Mouse (Mus musculus): ENCODE measurements around the gene Cmip.

Gene Cmip

DNA sequence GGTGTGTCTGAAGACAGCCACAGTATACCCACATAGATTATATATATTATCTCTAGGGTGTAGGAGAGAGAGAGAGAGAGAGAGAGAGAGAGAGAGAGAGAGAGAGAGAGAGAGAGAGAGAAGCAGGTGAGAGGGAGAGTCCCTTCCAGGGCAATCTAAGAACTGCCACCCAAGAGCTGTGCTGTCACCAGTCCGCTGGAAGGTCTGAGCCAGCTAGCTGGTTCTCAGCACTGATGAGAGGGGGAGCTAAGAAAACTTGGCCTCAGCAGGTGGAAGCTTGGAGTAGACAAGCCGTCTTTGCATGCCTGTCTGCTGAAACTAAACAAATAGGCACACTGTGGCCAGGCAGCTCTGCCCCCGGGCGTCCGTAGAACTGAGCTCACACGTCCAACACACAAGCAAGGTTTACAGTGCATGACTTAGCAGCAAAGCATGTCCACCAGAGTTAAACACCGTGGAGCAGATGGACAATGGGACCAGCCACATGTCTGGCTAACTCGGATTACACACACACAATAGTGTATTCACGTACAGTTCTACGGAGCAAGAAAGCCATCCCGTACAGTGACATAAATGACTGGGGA lies 205.9 kb downstream of the Cmip start:
- no peak for DNase-seq (ENCODE audit: extremely low read depth, low read depth)

DNA sequence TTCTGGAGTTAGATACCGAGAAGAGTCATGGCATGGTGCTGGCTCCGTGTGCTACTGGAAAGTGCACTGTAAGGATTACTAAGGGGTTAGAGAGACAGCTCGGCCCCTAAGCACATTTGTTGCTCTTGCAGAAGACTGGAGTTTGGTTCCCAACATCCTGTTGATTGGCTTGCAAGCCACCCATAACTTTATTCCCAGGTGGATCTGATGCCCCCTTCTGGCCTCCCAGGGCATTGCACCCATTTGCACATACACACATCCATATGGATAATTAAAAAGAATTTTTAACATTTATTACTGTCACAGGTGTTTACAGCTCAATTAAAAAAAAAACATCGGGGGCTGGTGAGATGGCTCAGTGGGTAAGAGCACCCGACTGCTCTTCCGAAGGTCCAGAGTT lies 207.7 kb downstream of the Cmip start:
- DNase-seq (ENCODE audit: extremely low read depth, low read depth): no peak

DNA sequence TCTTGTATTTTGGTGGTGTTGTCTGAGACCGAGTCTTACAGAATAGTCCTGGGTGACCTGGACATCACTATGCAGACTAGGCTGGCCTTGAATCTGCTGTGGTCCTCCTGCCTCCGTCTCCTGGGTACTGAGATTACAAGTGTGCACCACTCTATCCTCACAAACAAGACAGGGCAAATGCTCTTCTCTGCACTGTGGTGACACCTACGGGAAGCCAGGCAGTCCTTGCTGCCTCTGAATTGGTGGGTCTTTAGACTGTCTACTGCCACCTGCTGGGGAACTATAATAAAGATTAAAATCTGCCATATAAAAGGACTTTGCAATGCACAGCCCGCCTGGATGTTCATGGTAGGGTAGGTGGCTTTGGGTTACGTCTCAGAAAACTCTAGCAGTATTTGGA lies 208.4 kb downstream of the Cmip start:
- peak; percentile 77 for DNase-seq (ENCODE audit: extremely low read depth, low read depth)

DNA sequence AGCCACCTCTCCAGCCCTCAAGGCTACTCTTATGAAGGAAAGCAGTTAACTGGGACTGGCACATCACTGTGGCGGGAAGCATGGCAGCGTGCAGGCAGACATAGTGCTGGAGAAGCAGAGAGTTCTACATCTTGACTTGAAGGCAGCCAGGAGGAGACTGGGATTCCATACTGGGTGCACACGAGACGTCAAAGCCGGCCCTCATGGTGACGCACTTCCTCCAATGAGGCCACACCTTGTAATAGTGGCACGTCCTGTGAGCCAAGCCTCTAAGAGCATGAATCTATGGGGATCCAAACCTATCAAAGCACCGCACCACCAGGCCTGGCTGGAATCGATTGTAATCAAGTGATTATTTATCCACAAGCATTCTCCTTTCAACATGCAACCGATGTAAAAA lies 210.6 kb downstream of the Cmip start:
- no peak for DNase-seq (ENCODE audit: extremely low read depth, low read depth)

DNA sequence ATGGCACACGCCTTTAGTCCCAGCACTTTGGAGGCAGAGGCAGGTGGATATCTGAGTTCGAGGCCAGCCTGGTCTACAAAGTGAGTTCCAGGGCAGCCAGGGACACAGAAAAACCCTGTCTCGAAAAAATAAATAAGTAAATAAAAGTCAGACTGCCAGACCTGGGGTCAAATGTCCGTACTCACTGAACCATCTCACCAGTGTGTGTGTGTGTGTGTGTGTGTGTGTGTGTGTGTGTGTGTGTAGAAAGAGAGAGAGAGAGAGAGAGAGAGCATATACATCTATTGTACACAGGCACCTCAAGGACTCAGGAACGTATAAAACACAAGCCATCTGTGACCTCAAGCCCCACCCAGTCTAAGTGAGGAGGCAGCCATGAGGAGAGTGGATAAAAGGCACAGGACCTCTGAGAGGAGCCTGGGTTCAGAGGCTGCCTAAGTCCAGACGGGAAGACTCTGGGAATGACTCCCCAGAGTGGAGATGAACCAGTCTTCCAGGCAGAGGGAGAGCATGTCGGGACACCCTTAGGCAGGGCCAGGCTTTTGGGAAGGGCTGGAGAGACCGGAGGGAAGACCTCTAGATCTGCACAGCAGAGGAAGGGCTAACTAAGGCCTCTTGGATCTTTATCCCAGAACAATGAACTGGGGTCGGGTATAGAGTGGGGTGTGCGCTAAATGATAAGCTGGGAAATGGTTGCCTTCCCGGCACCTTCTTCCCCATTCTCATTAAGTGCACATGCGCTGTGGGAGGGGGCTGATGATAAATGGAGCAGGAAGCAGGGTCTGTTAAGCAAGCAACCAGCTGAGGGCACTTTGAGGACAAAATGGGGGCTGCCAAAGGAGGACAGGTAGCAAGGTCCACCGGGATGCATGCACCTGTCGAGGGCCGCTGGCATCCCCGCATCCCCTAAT lies 212.8 kb downstream of the Cmip start:
- peak; percentile 64 for DNase-seq (ENCODE audit: extremely low read depth, low read depth)

DNA sequence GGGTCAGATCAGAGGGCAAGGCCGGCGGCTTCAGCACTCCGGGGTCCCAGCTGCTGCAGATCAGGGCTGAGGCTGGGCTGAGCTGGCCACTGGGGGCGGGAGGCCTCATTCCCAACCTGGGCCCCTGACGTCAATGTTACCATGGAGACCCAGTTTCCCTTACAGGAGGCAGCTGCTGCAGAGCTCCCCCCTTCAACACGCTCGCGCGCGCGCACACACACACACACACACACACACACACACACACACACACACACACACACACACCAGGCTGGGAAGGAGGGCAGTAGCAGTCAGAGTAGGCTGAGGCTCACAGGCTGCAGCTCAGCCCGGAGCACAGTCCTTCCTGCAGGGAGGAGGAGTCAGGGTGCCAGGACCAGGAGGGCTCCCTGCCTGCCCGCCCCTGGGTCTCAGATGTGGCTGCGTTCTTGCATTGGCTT lies 213.5 kb downstream of the Cmip start:
- DNase-seq (ENCODE audit: extremely low read depth, low read depth): peak; percentile 66

DNA sequence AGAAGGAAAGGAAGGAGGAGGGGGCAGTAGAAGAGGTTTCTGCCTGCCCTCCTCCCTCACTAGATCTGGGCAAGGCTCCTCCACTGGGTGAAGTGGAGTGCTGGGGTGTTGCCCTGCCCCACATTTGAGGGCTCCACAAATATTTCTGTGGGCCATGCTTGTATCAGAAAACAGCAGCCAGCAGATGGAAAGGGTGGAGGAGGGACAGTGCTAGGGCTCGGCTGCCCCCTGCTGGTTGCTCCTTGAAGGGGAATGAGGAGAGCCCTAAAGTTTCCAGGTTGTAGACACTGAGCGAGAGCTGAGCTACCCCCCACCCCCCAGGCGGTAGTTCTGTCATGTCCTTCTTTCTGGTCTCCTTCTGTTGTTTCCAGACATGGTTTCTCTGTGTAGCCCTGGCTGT lies 214.3 kb downstream of the Cmip start:
- DNase-seq (ENCODE audit: extremely low read depth, low read depth): peak; percentile 68

DNA sequence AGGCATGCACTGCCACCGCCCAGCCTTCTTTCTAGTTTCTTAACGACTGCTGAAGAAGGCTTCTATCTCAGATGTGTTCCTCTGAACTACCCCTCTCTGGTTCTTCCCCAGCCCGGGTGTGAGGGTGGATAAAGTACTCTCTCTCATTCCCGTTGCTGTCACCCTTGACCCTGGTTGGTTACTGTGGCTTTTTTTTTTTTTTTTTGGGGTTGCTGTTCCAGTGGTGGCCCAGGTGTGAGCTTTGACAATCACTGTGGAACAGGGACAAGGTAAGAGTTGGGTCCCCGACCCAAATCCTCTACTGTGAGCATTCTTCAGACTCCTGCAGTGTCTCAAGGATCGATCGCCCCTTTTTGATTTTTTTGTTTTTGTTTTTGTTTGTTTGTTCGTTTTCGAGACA lies 214.8 kb downstream of the Cmip start:
- DNase-seq (ENCODE audit: extremely low read depth, low read depth): no peak

DNA sequence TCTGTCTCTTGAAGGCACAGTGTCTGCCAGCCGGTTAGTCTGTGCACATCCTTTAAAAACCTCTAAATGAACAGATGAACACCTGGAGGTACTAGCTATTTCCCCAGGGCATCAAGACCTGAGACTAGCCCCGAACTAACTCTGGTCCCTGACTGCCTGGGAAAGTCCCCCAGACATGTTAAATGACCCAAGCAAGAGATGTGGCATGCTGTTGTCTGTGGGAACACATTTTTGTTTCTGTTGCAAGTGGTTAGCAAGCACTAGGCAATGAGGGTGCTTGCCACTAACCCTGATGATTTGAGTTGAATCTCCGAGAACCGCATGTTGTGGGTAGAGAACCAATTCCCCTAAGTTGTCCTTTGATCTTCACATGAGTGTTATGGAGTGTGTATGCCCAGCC lies 215.5 kb downstream of the Cmip start:
- DNase-seq (ENCODE audit: extremely low read depth, low read depth): no peak

DNA sequence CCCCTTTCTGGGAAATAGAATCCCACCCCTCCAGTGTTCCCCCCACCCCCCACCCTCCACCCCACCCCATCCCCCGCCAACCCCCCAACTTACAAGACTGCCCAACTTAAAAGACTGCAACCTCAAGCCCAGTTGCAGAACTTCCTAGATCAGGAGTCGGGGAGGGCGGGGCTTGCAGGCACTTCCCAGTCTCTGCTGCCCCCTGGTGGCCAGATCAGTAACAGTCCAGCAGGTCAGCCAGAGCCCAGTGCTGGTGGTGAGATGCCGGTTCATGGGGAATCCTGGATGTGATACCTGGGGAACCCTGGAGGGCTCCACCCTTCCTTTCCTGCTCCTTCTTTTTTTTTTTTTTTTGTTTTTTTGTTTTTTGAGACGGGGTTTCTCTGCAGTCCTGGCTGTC lies 218.1 kb downstream of the Cmip start:
- peak; percentile 66 for DNase-seq (ENCODE audit: extremely low read depth, low read depth)

DNA sequence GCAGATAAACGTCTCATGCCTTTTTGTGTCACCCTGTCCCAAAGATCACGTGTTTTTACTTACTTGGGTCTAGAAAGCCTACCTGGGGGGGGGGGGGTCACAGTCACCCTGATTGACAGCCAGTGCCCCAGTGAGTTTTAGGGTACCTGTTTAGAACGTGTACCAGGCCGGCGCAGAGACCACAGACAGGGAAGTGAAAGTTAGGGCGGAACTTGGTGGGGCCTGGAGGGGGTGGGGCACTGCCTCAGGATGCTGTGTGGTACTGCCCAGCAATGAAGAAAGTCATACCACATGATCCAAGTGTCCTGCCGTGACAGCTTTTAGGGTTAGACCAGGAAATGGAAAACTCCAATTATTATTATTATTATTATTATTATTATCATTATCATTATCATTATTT lies 219.0 kb downstream of the Cmip start:
- DNase-seq (ENCODE audit: extremely low read depth, low read depth): no peak

DNA sequence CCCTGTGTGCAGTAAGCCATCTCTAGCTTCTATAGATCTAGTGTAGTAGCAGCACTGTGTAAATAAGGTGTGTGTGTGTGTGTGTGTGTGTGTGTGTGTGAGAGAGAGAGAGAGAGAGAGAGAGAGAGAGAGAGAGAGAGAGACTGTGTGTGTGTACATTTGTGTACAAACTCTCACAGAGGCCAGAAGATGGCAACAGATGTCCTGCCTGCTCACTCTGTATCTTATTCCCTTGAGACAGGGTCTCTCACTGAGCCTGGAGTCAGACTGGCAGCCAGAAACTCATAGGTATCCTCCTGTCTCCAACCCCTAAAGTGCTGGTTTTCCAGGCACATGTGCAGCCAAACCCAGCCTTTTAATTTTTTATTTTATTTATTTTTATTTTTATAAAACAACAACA lies 221.2 kb downstream of the Cmip start:
- DNase-seq (ENCODE audit: extremely low read depth, low read depth): no peak

DNA sequence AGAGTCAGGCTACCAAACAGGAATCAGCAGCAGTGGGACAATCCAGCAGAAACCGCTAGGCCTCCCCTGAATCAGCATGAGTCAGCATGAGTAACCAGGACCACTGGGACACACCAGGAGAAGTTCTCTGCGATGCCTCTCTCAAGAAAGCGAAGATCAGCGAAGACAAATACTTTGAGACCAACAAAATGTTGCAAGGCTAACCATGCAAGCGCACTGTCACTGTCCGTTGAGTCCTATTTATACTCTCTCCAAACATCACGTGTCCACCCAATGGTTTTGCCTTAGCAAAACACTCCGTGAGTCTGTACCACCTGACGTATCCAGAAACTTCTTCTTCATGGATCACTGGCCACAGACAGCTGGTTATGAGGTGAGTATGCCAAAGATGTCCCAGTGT lies 223.1 kb downstream of the Cmip start:
- no peak for DNase-seq (ENCODE audit: extremely low read depth, low read depth)

DNA sequence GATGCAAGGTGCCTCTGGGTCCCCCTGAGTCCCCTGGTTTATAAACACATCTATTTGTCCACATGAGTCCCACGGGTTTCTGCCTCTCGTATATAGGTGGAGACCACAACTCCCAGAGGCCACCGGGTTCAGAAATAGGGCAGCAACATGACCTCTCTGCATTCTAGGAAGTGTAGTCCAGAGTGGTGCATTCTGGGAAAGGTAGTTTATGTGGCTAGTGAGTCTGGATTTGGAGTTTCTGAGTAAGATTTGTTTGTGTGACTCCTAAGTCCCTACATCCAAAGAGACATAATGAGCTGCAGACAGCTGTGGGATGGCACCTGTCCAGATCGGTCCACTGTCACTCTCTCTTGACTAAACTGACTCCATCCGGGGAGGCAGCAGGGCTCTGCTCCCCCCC lies 223.7 kb downstream of the Cmip start:
- no peak for DNase-seq (ENCODE audit: extremely low read depth, low read depth)

DNA sequence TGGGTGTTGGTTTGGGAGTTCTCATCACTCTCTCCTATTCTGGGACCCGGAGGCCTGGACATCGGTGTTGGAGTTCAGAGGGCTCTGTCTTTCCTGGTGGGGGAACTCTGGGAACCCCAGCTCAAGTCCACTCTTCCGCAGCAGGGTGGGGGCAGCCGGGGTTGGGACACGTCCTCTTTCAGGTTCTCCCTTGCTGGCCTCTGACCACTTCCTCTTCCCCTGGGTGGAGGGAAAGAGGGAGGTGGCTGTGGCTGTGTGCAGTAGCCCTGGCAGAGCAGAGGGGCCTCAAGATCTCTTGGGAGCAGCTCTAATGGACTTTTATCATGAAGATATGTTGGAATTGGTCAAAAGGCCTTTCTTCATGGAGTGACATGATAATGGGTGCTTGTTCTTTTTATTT lies 225.0 kb downstream of the Cmip start:
- no peak for DNase-seq (ENCODE audit: extremely low read depth, low read depth)

DNA sequence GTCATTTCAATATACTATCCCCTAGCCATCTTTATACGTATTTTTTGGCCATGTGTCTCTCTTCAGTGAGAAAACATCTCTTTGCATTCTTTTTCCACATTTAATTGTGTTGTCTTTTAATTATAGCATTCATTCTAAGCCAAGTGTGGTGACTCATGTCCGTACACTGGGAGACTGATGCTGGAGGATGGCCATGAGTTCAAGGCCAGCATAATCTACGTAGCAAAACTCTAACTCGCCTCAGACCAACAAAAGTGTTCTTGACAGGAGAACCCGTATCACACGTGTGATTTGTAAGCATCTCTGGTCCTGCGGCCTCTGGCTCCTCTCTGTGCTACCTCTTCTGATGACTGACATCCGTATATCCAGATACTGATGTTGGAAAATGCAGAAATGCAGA lies 227.9 kb downstream of the Cmip start:
- no peak for DNase-seq (ENCODE audit: extremely low read depth, low read depth)

DNA sequence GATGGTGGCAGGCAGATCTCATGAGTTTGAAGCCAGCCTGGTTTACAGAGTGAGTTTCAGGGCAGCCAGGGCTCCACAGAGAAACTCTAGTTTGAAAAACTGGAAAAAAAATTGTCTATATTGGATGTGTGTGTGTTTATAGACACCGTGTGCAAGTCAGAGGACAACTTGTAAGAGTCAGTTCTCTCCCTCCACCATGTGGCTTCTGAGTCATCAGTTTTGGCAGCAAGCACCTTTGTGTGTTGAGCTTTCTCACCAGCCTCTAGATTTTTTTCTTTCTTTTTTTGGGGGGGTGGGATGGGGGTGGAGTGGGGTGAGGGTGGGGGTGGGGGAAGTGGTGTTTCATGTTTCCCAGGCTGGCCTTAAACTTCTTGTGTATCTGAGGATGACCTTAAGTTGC lies 228.5 kb downstream of the Cmip start:
- DNase-seq (ENCODE audit: extremely low read depth, low read depth): no peak

DNA sequence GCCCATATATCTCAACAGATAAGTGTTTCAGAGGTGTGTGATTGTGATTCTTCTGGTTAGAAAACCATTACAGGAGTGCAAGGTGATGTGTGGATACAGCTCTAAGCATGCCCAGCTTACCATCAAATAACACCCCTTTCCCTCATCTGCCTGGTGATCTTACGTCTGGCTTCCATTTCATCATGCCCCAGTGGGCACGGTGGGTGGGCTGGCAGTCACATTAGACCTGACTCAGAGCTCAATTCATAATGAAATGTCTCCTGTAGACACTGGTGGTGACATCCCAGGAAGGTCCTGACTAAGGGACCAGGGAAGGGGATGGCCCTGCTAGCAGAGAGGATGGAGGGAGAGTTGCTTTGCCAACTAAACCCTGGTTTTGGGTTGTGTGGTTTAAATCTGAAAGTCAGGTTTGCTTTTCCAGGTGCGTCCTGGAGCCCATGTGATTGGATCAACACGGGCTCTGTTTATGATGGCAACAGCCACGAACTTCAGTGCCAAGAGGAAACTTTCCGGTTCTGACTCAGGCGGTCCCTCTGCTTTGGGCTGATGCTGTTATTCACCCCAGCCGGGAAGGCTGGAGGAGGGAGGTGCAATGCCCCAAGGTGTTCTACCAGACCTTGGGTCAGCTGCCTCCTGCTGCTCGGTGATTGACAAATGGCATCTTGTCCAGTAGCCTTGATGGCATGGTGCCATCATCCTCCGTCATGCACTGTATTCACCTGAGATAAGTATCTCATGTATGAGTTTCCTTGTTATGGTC lies 231.6 kb downstream of the Cmip start:
- no peak for DNase-seq (ENCODE audit: extremely low read depth, low read depth)

DNA sequence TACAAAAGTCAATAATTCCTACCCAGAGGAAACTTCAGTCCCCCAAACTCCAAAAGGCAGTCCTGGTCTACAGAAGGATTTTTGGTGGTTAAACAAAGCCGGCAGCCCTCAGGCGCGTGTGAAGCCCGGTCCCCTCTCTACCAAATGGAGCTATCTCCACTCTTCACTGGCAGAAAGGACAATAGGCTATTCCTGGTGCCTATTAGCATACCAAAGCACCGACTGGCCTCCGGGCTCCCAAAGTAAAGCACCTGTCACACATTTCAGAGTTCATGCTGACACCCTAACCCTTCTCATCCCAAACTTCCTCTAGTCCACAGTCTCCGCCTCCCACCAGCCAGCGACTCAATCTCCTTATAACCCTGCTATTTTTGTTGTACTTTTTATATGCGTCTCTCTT lies 236.7 kb downstream of the Cmip start:
- no peak for DNase-seq (ENCODE audit: extremely low read depth, low read depth)

DNA sequence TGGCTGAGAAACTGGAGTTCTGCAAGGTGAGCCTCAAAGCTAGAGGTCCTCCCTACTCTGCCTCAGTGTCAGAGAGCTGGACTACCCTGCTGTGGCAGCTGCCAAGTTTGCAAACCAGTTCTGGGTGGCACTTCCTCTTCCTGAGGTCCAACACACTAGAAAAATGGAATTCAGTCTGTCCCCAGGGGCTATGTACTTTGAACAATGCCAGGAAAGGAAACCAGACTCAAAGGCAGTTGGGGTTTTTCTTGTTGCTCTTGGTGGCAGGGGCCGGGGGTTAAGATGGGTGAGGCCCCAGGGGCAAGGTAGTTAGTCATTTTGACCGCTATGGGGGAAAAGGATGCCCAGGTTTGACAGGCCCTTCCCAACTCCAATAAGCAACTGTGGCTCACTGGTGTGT lies 238.0 kb downstream of the Cmip start:
- DNase-seq (ENCODE audit: extremely low read depth, low read depth): no peak

DNA sequence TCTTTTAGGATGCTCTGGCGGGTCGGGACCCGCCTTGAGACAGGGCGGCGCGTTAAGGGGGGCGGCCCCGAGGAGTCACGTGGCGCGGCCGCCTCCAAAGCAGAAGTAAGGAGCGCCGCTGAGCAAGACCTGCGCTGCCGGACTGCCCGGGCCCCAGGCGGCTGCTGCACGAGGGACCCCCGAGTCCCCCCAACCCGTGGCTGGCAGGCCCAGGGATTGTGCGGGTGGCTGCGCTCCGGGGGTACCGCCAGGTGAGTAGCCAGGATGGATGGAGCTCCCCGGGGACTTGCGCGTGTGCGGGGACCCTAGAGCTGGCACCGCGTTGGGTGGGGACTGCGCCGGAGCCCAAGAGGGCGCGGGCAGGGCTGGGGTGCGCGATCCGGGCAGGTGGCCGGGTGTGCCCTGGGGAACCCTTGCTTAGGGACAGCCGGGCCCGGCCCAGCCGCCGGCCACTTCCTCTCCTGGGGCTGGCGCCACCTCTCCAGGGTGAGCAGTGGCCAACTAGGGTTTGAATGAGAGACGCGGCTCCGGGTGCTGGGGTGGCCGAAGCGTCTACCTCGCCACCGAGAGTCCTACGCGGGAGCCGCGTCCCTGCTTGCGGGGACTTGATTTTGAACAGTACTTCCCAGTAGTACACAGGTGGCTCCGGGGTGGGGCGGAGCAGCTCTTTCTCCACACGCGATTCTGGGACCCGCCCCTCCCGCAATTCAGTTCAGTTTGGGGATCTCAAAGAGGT lies 241.5 kb downstream of the Cmip start, which contains the start of gene Plcg2:
Gene Plcg2, plus strand, starts transcription at position 113 of the 736 bp plus-strand sequence.
- DNase-seq (ENCODE audit: extremely low read depth, low read depth): no peak

Data from MEL-GATA-1-ER (cell line).